8 mouse cellular contexts compared by ENCODE assay signal in the genomic region with DNA sequence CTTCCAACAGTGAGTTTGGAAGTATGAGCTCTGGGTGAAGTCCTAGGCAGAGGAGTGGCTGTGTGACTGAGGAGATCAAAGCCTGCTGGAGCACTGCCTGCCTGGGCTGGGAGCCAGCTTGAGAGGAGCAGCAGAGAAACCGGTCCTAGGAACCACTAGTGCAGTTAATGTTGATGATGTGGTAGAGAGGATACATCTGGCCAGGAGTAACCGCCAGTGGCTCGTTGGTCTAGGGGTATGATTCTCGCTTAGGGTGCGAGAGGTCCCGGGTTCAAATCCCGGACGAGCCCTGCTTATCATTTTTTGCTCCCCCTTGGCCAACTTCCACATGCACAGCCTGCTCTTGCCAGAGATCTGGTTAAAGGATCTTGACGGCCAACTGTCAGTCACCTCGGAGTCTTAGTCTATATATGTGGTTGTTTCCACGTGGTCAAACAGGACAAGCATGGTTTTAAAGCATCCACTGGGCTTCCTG. TPM values are rescaled to one million over a fixed set of nuclear protein-coding genes. Genes with fewer than 3 reads are reported as not detected.
DNase-seq lines count a peak whose midpoint lies in the region; ATAC-seq lines count a peak whose summit lies in the region.

No protein-coding gene starts in this region.

- H3K27ac ChIP-seq in forebrain, embryonic 15.5 days (replicated peaks), result peak overlapping the region; percentile 28; the same call in 1 of the 2 replicates
- H3K27ac ChIP-seq in heart, embryonic 16.5 days (ENCODE audit: low read length), result peak overlapping the region; percentile 82
- no peak overlapping the region for H3K27ac ChIP-seq in liver, embryonic 11.5 days (ENCODE audit: low read depth, low read length)
- no peak overlapping the region for H3K27ac ChIP-seq in neural tube, embryonic 12.5 days

- H3K36me3 ChIP-seq in forebrain, embryonic 15.5 days, result no peaks in the 10 kb centered on the region
- no peaks in the 10 kb centered on the region for H3K36me3 ChIP-seq in heart, embryonic 16.5 days (ENCODE audit: control insufficient read depth, insufficient read depth)
- no peaks in the 10 kb centered on the region for H3K36me3 ChIP-seq in liver, embryonic 11.5 days (ENCODE audit: control insufficient read depth, insufficient read depth, low read length)
- no peaks in the 10 kb centered on the region for H3K36me3 ChIP-seq in neural tube, embryonic 12.5 days

- H3K27me3 ChIP-seq in forebrain, embryonic 15.5 days, result 0 out of 2 replicates have a peak, but pooled peaks cover 5% of the 10 kb centered on the region
- peaks cover 4% of the 10 kb centered on the region; the same call in 1 of the 2 replicates for H3K27me3 ChIP-seq in heart, embryonic 16.5 days (ENCODE audit: control insufficient read depth, insufficient read depth, low read length)
- peaks cover 21% of the 10 kb centered on the region for H3K27me3 ChIP-seq in liver, embryonic 11.5 days (replicated peaks; ENCODE audit: control insufficient read depth, insufficient read depth, low read length)
- H3K27me3 ChIP-seq in neural tube, embryonic 12.5 days (replicated peaks), result no peaks in the 10 kb centered on the region

- no peak overlapping the region for H3K4me3 ChIP-seq in forebrain, embryonic 15.5 days
- H3K4me3 ChIP-seq in heart, embryonic 16.5 days (ENCODE audit: low read length), result peak overlapping the region; percentile 59
- peak overlapping the region; percentile 52 for H3K4me3 ChIP-seq in liver, embryonic 11.5 days (ENCODE audit: low read depth, low read length)
- H3K4me3 ChIP-seq in neural tube, embryonic 12.5 days, result no peak overlapping the region

- 16% methylated on average over 11 of the region's 11 CpGs for WGBS in forebrain, embryonic 15.5 days
- whole genome bisulfite sequencing in heart, embryonic 16.5 days, result 4% methylated on average over 11 of the region's 11 CpGs
- WGBS in liver, embryonic 11.5 days, result 10% methylated on average over 11 of the region's 11 CpGs
- 6% methylated on average over 11 of the region's 11 CpGs for WGBS in neural tube, embryonic 12.5 days

- H3K9ac ChIP-seq in forebrain, embryonic 15.5 days (replicated peaks), result no peak overlapping the region
- peak overlapping the region; percentile 63 for H3K9ac ChIP-seq in heart, embryonic 16.5 days (ENCODE audit: low read length)
- no peak overlapping the region for H3K9ac ChIP-seq in liver, embryonic 11.5 days (ENCODE audit: low read depth, low read length)
- no peak overlapping the region for H3K9ac ChIP-seq in neural tube, embryonic 12.5 days

- H3K4me2 ChIP-seq in forebrain, embryonic 15.5 days (replicated peaks), result peak overlapping the region; percentile 16; the same call in 1 of the 2 replicates
- peak overlapping the region; percentile 68 for H3K4me2 ChIP-seq in heart, embryonic 16.5 days (ENCODE audit: low read depth, low read length)
- peak overlapping the region; percentile 76 for H3K4me2 ChIP-seq in liver, embryonic 11.5 days
- peak overlapping the region; percentile 43 for H3K4me2 ChIP-seq in neural tube, embryonic 12.5 days (replicated peaks)

- peaks cover 10% of the 10 kb centered on the region for H3K4me1 ChIP-seq in forebrain, embryonic 15.5 days
- H3K4me1 ChIP-seq in heart, embryonic 16.5 days (ENCODE audit: control insufficient read depth, insufficient read depth, low read length), result peaks cover 17% of the 10 kb centered on the region
- peaks cover 8% of the 10 kb centered on the region for H3K4me1 ChIP-seq in liver, embryonic 11.5 days (replicated peaks; ENCODE audit: control insufficient read depth, insufficient read depth, low read length)
- H3K4me1 ChIP-seq in neural tube, embryonic 12.5 days, result peaks cover 6% of the 10 kb centered on the region; the same call in 1 of the 2 replicates

- DNase-seq in MN1 (ENCODE audit: low spot score), result peak; percentile 96
- peak; percentile 84 for DNase-seq in cerebellum, adult 11-12 months
- peak; percentile 92 for DNase-seq in kidney, postnatal 10 days
- peak; percentile 74 for DNase-seq in liver, embryonic 11.5 days (ENCODE audit: low spot score)
- peak; percentile 90 to 96 for DNase-seq in urinary bladder, postnatal 4 days (ENCODE audit: low spot score in 2 of 2)

- peak; percentile 84 for ATAC-seq in forebrain, embryonic 15.5 days (replicated peaks)
- peak; percentile 95 for ATAC-seq in heart, embryonic 16.5 days (replicated peaks; ENCODE audit: extremely low read depth, insufficient read depth, low FRiP score)
- ATAC-seq in liver, embryonic 11.5 days (replicated peaks; ENCODE audit: low FRiP score), result peak; percentile 72
- no peak for ATAC-seq in neural tube, embryonic 12.5 days (ENCODE audit: low FRiP score, low read depth)

- no peaks in the 10 kb centered on the region for H3K9me3 ChIP-seq in forebrain, embryonic 15.5 days
- H3K9me3 ChIP-seq in heart, embryonic 16.5 days (replicated peaks; ENCODE audit: control insufficient read depth, low read length), result no peaks in the 10 kb centered on the region
- no peaks in the 10 kb centered on the region for H3K9me3 ChIP-seq in liver, embryonic 11.5 days (ENCODE audit: control insufficient read depth, low read length)
- no peaks in the 10 kb centered on the region for H3K9me3 ChIP-seq in neural tube, embryonic 12.5 days

RNA-seq across cellular contexts. Expression of a gene that starts 0.4 kb away (rescaled TPM):
- 0.37 and 0.50 TPM in 2 replicates for polyA plus RNA-seq in forebrain, embryonic 15.5 days (2015; fragmentation: Nextera tagmentation; extraction: Ambion mirVana)
- polyA plus RNA-seq in heart, embryonic 16.5 days (2015; fragmentation: Nextera tagmentation; extraction: Ambion mirVana), result 0.62 and 0.76 TPM in 2 replicates
- polyA plus RNA-seq in liver, embryonic 11.5 days (2014; fragmentation: Nextera tagmentation; extraction: Ambion mirVana), result 0.36 and 0.53 TPM in 2 replicates
- polyA plus RNA-seq in neural tube, embryonic 12.5 days (2016; fragmentation: Nextera tagmentation; extraction: Ambion mirVana), result 0.18 and 0.24 TPM in 2 replicates

RNA-seq across cellular contexts. Expression of a gene that starts 7.5 kb away (rescaled TPM):
- polyA plus RNA-seq in forebrain, embryonic 15.5 days (2015; fragmentation: Nextera tagmentation; extraction: Ambion mirVana), result 42.2 and 42.8 TPM in 2 replicates
- polyA plus RNA-seq in heart, embryonic 16.5 days (2015; fragmentation: Nextera tagmentation; extraction: Ambion mirVana), result 21.6 and 22.7 TPM in 2 replicates
- 4.1 and 5.6 TPM in 2 replicates for polyA plus RNA-seq in liver, embryonic 11.5 days (2014; fragmentation: Nextera tagmentation; extraction: Ambion mirVana)
- polyA plus RNA-seq in neural tube, embryonic 12.5 days (2016; fragmentation: Nextera tagmentation; extraction: Ambion mirVana), result 33.1 and 39.9 TPM in 2 replicates

RNA-seq across cellular contexts. Expression of a gene that starts 40.8 kb away (rescaled TPM):
- polyA plus RNA-seq in forebrain, embryonic 15.5 days (2015; fragmentation: Nextera tagmentation; extraction: Ambion mirVana), result 162 and 170 TPM in 2 replicates
- 403 and 405 TPM in 2 replicates for polyA plus RNA-seq in heart, embryonic 16.5 days (2015; fragmentation: Nextera tagmentation; extraction: Ambion mirVana)
- polyA plus RNA-seq in liver, embryonic 11.5 days (2014; fragmentation: Nextera tagmentation; extraction: Ambion mirVana), result 197 and 222 TPM in 2 replicates
- 199 and 223 TPM in 2 replicates for polyA plus RNA-seq in neural tube, embryonic 12.5 days (2016; fragmentation: Nextera tagmentation; extraction: Ambion mirVana)

RNA-seq across cellular contexts. Expression of a gene that starts 44.4 kb away (rescaled TPM):
- polyA plus RNA-seq in forebrain, embryonic 15.5 days (2015; fragmentation: Nextera tagmentation; extraction: Ambion mirVana), result 1.9 and 2.0 TPM in 2 replicates
- polyA plus RNA-seq in heart, embryonic 16.5 days (2015; fragmentation: Nextera tagmentation; extraction: Ambion mirVana), result 38.3 and 50.0 TPM in 2 replicates
- 4.7 and 6.2 TPM in 2 replicates for polyA plus RNA-seq in liver, embryonic 11.5 days (2014; fragmentation: Nextera tagmentation; extraction: Ambion mirVana)
- polyA plus RNA-seq in neural tube, embryonic 12.5 days (2016; fragmentation: Nextera tagmentation; extraction: Ambion mirVana), result 10.1 and 11.1 TPM in 2 replicates

Comparison
In these comparisons a context has a peak if more than half of its experiments do, and no peak if none do; other contexts are left out.
1. H3K27ac ChIP-seq: peak in forebrain, embryonic 15.5 days (single experiment) and heart, embryonic 16.5 days (single experiment); none in liver, embryonic 11.5 days (single experiment) and neural tube, embryonic 12.5 days (single experiment).
2. H3K4me2 ChIP-seq: peak in every context shown above with its lines; median percentile 76 in liver, embryonic 11.5 days; 68 in heart, embryonic 16.5 days; 43 in neural tube, embryonic 12.5 days; 16 in forebrain, embryonic 15.5 days.
3. H3K4me3 ChIP-seq: peak in heart, embryonic 16.5 days (single experiment) and liver, embryonic 11.5 days (single experiment); none in forebrain, embryonic 15.5 days (single experiment) and neural tube, embryonic 12.5 days (single experiment).
4. Peak in every context shown above with its lines, with median percentiles within 50 percentile points of each other: DNase-seq.